Mouse (Mus musculus) liver, adult 2 months (tissue): ENCODE measurements at regions not wholly inside any gene's neighbourhood (a gene's known extent, or its start where the extent isn't known, plus 50 kb on each side); places are given as distances from the start of the nearest gene placed in this dataset.

Source experiments
- CTCF ChIP-seq: fragments of 200-500 bp; IDR thresholded peaks from 2 replicates; pipeline ENCODE4 v1.5.1; 2011; ENCODE audit warnings: low read depth, low read length, control low read depth
- POLR2A ChIP-seq: fragments of 200-500 bp; IDR thresholded peaks from 2 replicates; pipeline ENCODE4 v1.6.1; 2011; ENCODE audit warnings: low read length, control low read depth; ENCODE audit not compliant: insufficient read depth; ENCODE audit errors: extremely low read depth

- TF ChIP-seq CTCF (no peak), POLR2A (no peak)
Observed at GRCm38 (mm10) chr13:44097141-44097540, 312.6 kb downstream of the Cd83 start.
